Mouse (Mus musculus) liver, postnatal 0 days (tissue): Measurements from ENCODE around the gene Stk35. TPM values are rescaled to one million over a fixed set of nuclear protein-coding genes. Genes with fewer than 3 reads are reported as not detected.

ENCODE experiments used
- ATAC-seq: fragments of 200-750 bp; cut with Nextera tagmentation; 2 replicates; pipeline ENCODE4 v1.8.0; 2017; ENCODE audit warnings: mild to moderate bottlenecking, moderate library complexity
- DNase-seq: peaks from one replicate; pipeline ENCODE4 v3.0.0-alpha.2; 2016
- H3K27ac ChIP-seq: fragments of 300-500 bp; sonication (generic); 2 replicates; pipeline ENCODE4 v1.5.1; 2014; ENCODE audit warnings: antibody characterized with exemption, moderate library complexity, mild to moderate bottlenecking, low read depth
- H3K27me3 ChIP-seq: fragments of 300-500 bp; sonication (generic); 2 replicates; pipeline ENCODE4 v1.6.1; 2014; ENCODE audit warnings: low read length, control low read depth, mixed read lengths; ENCODE audit not compliant: insufficient read depth
- H3K36me3 ChIP-seq: fragments of 300-500 bp; sonication (generic); replicated peaks from 2 replicates; pipeline ENCODE4 v1.6.1; 2014; ENCODE audit warnings: mild to moderate bottlenecking, control low read depth, low read length, moderate library complexity, mixed read lengths; ENCODE audit not compliant: insufficient read depth
- H3K4me1 ChIP-seq: fragments of 300-500 bp; sonication (generic); 2 replicates; pipeline ENCODE4 v1.6.1; 2014; ENCODE audit warnings: antibody characterized with exemption, mild to moderate bottlenecking, control low read depth; ENCODE audit not compliant: insufficient read depth
- H3K4me2 ChIP-seq: fragments of 300-500 bp; sonication (generic); 2 replicates; pipeline ENCODE4 v1.6.1; 2014; ENCODE audit warnings: low read depth, mild to moderate bottlenecking, low read length, moderate library complexity, mixed read lengths
- H3K4me3 ChIP-seq: fragments of 300-500 bp; sonication (generic); 2 replicates; pipeline ENCODE4 v1.5.1; 2014; ENCODE audit warnings: low read depth, low read length
- H3K9ac ChIP-seq: fragments of 300-500 bp; sonication (generic); replicated peaks from 2 replicates; pipeline ENCODE4 v1.6.1; 2014; ENCODE audit warnings: mild to moderate bottlenecking, moderate library complexity
- H3K9me3 ChIP-seq: fragments of 300-500 bp; sonication (generic); 2 replicates; pipeline ENCODE4 v1.6.1; 2016; ENCODE audit warnings: mild to moderate bottlenecking, control low read depth, low read length, mixed read lengths
- CTCF ChIP-seq: sonication (generic); IDR thresholded peaks from 2 replicates; pipeline ENCODE4 v1.5.1; 2016; ENCODE audit warnings: antibody characterized with exemption, low read depth
- EP300 ChIP-seq: IDR thresholded peaks from 2 replicates; pipeline ENCODE4 v1.6.1; 2016; ENCODE audit warnings: antibody characterized with exemption, low read depth, mild to moderate bottlenecking
- WGBS: fragments of 180-500 bp; shearing (Covaris S2); extraction: QIAGEN DNeasy Blood & Tissue Kit; methylation state at CpG from one replicate; pipeline ENCODE4 v1.1.7; 2014; ENCODE audit not compliant: insufficient replicate concordance; 5-methylcytosine and 5-hydroxymethylcytosine counted together
- polyA plus RNA-seq: library from polyadenylated mRNA; unstranded; fragments of >200 nt; fragmentation: Nextera tagmentation; extraction: Ambion mirVana; gene quantifications from 2 replicates; pipeline ENCODE4 v1.2.1, GENCODE M21; 2015

The Stk35 gene
- polyA plus RNA-seq, 1 experiment from 2014 or later: 2.7 TPM

- Histone ChIP-seq H3K9me3 (no peaks in the 10 kb centered on the region), H3K4me2 (peak overlapping the region; percentile 93), H3K27me3 (no peaks in the 10 kb centered on the region), H3K27ac (peak overlapping the region; percentile 82), H3K4me3 (peak overlapping the region; percentile 72), H3K36me3 (peaks cover 18% of the 10 kb centered on the region), H3K4me1 (peaks cover 23% of the 10 kb centered on the region), H3K9ac (peak overlapping the region; percentile 79)
- WGBS: 1% methylated on average over 71 of the region's 73 CpGs
- TF ChIP-seq CTCF (no peak), EP300 (no peak; the same call in 1 of the 2 replicates)
- DNase-seq (peak; percentile 90), ATAC-seq (peak; percentile 72)
Observed at GRCm38 (mm10) chr2:129801231-129802029, 1.1 kb downstream of the Stk35 start.

DNA sequence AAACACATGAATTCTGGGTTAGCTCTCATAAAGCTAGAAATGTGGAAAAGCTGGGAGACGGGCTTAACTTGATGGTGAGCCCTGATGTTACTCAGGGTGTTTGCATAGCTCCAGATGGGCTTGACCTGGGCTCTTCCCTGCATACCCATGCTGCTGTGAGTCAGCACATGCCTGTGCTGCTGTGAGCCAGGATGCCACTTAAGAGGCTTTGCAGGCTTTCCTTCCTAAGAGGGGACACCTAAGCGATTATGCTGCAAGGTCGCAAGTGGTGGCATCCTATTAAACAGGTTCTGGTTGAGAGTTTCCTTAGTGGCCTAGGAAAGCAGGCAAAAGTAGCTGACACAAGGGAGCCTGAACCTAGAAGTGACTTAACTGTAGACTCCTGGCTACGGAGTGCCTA lies 5.2 kb downstream of the Stk35 start:
- DNase-seq (no peak), ATAC-seq (no peak)
- H3K4me2 ChIP-seq: no peak overlapping the region
- 89% methylated on average over 4 of the region's 4 CpGs for WGBS
- TF ChIP-seq CTCF: no peak
- TF ChIP-seq EP300: no peak
- no peak overlapping the region for H3K27ac ChIP-seq
- no peaks in the 10 kb centered on the region for H3K9me3 ChIP-seq
- H3K4me3 ChIP-seq: no peak overlapping the region
- H3K9ac ChIP-seq: no peak overlapping the region
- H3K27me3 ChIP-seq: no peaks in the 10 kb centered on the region
- peaks cover 32% of the 10 kb centered on the region for H3K36me3 ChIP-seq
- peaks cover 18% of the 10 kb centered on the region for H3K4me1 ChIP-seq

DNA sequence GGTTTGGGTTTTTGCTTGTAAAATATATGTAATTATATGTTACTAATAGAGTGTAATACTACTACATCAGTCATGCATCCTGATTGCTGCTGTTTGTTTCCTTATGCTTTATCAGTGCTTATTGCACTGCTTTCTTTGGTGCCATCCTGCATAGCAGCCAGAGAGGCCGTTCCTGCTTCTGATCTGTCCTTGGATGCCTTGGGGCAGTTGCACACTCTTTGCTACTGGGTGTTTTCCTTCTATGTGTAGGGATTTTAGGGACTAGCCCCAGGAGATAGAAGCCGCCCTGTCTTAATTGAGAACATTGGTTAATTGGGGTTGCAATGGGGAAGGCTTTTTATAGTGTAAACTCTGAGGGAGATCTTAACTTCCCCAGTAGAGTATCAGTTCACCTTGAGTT lies 6.2 kb downstream of the Stk35 start:
- no peaks in the 10 kb centered on the region for H3K27me3 ChIP-seq
- no peak overlapping the region for H3K9ac ChIP-seq
- H3K36me3 ChIP-seq: peaks cover 41% of the 10 kb centered on the region
- peaks cover 18% of the 10 kb centered on the region for H3K4me1 ChIP-seq
- no peak for DNase-seq
- no peak overlapping the region for H3K4me2 ChIP-seq
- TF ChIP-seq CTCF (no peak), EP300 (no peak)
- H3K27ac ChIP-seq: no peak overlapping the region
- no peaks in the 10 kb centered on the region for H3K9me3 ChIP-seq
- 80% methylated on average over 2 of the region's 2 CpGs for WGBS
- no peak for ATAC-seq
- H3K4me3 ChIP-seq: no peak overlapping the region

DNA sequence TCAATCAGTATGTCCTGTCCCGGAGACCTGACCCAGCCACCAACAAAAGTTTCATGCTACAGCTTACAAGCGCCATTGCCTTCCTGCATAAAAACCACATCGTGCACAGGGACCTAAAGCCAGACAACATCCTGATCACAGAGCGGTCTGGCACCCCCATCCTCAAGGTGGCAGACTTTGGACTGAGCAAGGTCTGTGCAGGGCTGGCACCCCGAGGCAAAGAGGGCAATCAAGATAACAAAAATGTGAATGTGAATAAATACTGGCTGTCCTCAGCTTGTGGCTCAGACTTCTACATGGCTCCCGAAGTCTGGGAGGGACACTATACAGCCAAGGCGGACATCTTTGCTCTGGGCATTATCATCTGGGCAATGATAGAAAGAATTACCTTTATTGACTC lies 10.2 kb downstream of the Stk35 start:
- Histone ChIP-seq H3K27me3 (no peaks in the 10 kb centered on the region), H3K27ac (no peak overlapping the region), H3K4me1 (peaks cover 2% of the 10 kb centered on the region), H3K9me3 (no peaks in the 10 kb centered on the region), H3K36me3 (peaks cover 42% of the 10 kb centered on the region; the same call in 1 of the 2 replicates), H3K4me3 (no peak overlapping the region), H3K4me2 (no peak overlapping the region), H3K9ac (no peak overlapping the region)
- DNase-seq (no peak), ATAC-seq (no peak)
- 86% methylated on average over 7 of the region's 7 CpGs for WGBS
- no peak for TF ChIP-seq EP300
- TF ChIP-seq CTCF: no peak

GRCm38 (mm10) chr2:129814033-129814432 lies 13.7 kb downstream of the Stk35 start:
- ATAC-seq (no peak), DNase-seq (no peak)
- Histone ChIP-seq H3K4me1 (peaks cover 18% of the 10 kb centered on the region), H3K9ac (no peak overlapping the region), H3K27ac (no peak overlapping the region), H3K27me3 (no peaks in the 10 kb centered on the region), H3K4me2 (no peak overlapping the region), H3K9me3 (no peaks in the 10 kb centered on the region), H3K36me3 (peaks cover 33% of the 10 kb centered on the region; the same call in 1 of the 2 replicates), H3K4me3 (no peak overlapping the region)
- TF ChIP-seq CTCF (no peak), EP300 (peak; percentile 19; the same call in 1 of the 2 replicates)
- 63% methylated on average over 3 of the region's 3 CpGs for WGBS

GRCm38 (mm10) chr2:129815076-129815475 lies 14.8 kb downstream of the Stk35 start:
- no peak overlapping the region for H3K4me2 ChIP-seq
- H3K27me3 ChIP-seq: no peaks in the 10 kb centered on the region
- 58% methylated on average over 2 of the region's 2 CpGs for WGBS
- peaks cover 30% of the 10 kb centered on the region; the same call in 1 of the 2 replicates for H3K36me3 ChIP-seq
- DNase-seq: no peak
- no peak for ATAC-seq
- H3K27ac ChIP-seq: no peak overlapping the region
- H3K9ac ChIP-seq: no peak overlapping the region
- H3K4me3 ChIP-seq: no peak overlapping the region
- TF ChIP-seq CTCF (no peak), EP300 (no peak)
- no peaks in the 10 kb centered on the region for H3K9me3 ChIP-seq
- peaks cover 21% of the 10 kb centered on the region for H3K4me1 ChIP-seq
